Mouse (Mus musculus): ENCODE measurements around the gene Wdr86.

Wdr86 gene

GRCm38 (mm10) chr5:24756931-24757330 lies 26.4 kb upstream of the Wdr86 start:
- no peak for TF ChIP-seq POU5F1 (IDR thresholded peaks at IDR 0.05; ENCODE audit: borderline replicate concordance, low read length)
- no peak for TF ChIP-seq CTCF (conservative IDR thresholded peaks at IDR 0.05; ENCODE audit: low read length)
- TF ChIP-seq NANOG (IDR thresholded peaks at IDR 0.05; ENCODE audit: borderline replicate concordance, low read length), result no peak
- H3K9me3 ChIP-seq (ENCODE audit: low read length), result peaks cover 4% of the 10 kb centered on the region; the same call in 1 of the 2 replicates

GRCm38 (mm10) chr5:24752175-24752498 lies 21.6 kb upstream of the Wdr86 start:
- H3K4me1 ChIP-seq (replicated peaks; ENCODE audit: low read depth, low read length), result peaks cover 63% of the 10 kb centered on the region
- H3K4me3 ChIP-seq (replicated peaks; ENCODE audit: low read length), result peak overlapping the region; percentile 81
- H3K36me3 ChIP-seq (ENCODE audit: insufficient read depth, low read length), result no peaks in the 10 kb centered on the region
- H3K27me3 ChIP-seq (ENCODE audit: insufficient read depth, low read length), result peaks cover 4% of the 10 kb centered on the region
- no peaks in the 10 kb centered on the region for H3K9me3 ChIP-seq (ENCODE audit: low read length)
- TF ChIP-seq CTCF (conservative IDR thresholded peaks at IDR 0.05; ENCODE audit: low read length), result no peak
- TF ChIP-seq NANOG (IDR thresholded peaks at IDR 0.05; ENCODE audit: borderline replicate concordance, low read length), result no peak
- TF ChIP-seq POU5F1 (IDR thresholded peaks at IDR 0.05; ENCODE audit: borderline replicate concordance, low read length), result no peak

More at GRCm38 (mm10) chr5:24756931-24757330, 26.4 kb upstream of the Wdr86 start:
- H3K4me3 ChIP-seq (replicated peaks; ENCODE audit: low read length), result no peak overlapping the region
- H3K4me1 ChIP-seq (replicated peaks; ENCODE audit: low read depth, low read length), result peaks cover 39% of the 10 kb centered on the region
- H3K27me3 ChIP-seq (ENCODE audit: insufficient read depth, low read length), result peaks cover 17% of the 10 kb centered on the region
- no peaks in the 10 kb centered on the region for H3K36me3 ChIP-seq (ENCODE audit: insufficient read depth, low read length)

DNA sequence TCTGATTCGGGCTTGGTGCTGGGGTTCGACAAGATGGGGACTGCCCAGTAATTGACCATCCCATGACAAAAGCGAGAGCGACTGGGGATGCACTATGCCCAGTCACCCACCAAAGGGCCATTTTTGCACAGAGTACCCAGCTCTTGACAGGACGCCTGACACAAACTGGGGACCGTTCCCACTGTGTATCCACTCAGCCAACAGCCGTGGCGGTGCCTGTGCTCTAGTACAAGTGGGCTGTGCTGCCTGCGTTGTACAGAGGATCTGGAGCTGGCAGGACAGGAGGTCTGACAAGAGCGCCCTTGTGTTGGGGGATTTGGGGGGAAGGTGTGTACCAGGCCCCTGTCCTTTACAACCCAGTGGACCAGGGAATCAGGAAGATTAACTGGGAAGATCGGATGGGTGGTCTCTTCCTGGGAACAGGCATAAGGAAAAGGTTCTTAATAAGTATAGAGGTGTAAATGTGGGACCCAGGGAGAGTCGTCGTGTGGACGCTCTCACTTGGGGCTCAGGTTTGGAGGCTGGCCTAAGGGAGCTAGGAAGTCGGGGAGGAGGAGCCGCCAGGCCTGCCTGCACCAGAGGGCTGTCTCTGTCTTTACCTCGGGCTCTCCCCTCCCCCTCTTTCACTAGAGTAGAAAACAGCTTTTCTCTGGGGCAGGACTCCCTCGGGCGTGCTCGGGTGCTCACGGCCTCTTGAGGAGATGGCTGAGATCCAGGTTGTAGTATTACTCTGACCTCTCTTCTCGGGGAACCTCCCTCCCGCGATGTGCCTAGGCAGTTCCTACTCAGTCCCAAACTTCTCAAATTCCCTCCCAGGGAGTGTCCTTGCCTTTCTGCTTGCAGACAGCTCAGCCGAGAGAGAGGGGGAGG lies 21.0 kb upstream of the Wdr86 start:
- peaks cover 66% of the 10 kb centered on the region for H3K4me1 ChIP-seq (replicated peaks; ENCODE audit: low read depth, low read length)
- peak overlapping the region; percentile 81 for H3K4me3 ChIP-seq (replicated peaks; ENCODE audit: low read length)
- no peaks in the 10 kb centered on the region for H3K36me3 ChIP-seq (ENCODE audit: insufficient read depth, low read length)
- TF ChIP-seq CTCF (conservative IDR thresholded peaks at IDR 0.05; ENCODE audit: low read length) (no peak), POU5F1 (IDR thresholded peaks at IDR 0.05; ENCODE audit: borderline replicate concordance, low read length) (no peak), NANOG (IDR thresholded peaks at IDR 0.05; ENCODE audit: borderline replicate concordance, low read length) (no peak)
- H3K27me3 ChIP-seq (ENCODE audit: insufficient read depth, low read length), result no peaks in the 10 kb centered on the region
- no peaks in the 10 kb centered on the region for H3K9me3 ChIP-seq (ENCODE audit: low read length)

- peak overlapping the region; percentile 81 for H3K4me3 ChIP-seq (replicated peaks; ENCODE audit: low read length)
- no peaks in the 10 kb centered on the region for H3K36me3 ChIP-seq (ENCODE audit: insufficient read depth, low read length)
- H3K4me1 ChIP-seq (replicated peaks; ENCODE audit: low read depth, low read length), result peaks cover 66% of the 10 kb centered on the region
- TF ChIP-seq CTCF (conservative IDR thresholded peaks at IDR 0.05; ENCODE audit: low read length), result peak; percentile 11
- TF ChIP-seq NANOG (IDR thresholded peaks at IDR 0.05; ENCODE audit: borderline replicate concordance, low read length), result no peak
- no peak for TF ChIP-seq POU5F1 (IDR thresholded peaks at IDR 0.05; ENCODE audit: borderline replicate concordance, low read length)
- no peaks in the 10 kb centered on the region for H3K27me3 ChIP-seq (ENCODE audit: insufficient read depth, low read length)
- no peaks in the 10 kb centered on the region for H3K9me3 ChIP-seq (ENCODE audit: low read length)
Observed at GRCm38 (mm10) chr5:24750321-24751304, 20.1 kb upstream of the Wdr86 start.

DNA sequence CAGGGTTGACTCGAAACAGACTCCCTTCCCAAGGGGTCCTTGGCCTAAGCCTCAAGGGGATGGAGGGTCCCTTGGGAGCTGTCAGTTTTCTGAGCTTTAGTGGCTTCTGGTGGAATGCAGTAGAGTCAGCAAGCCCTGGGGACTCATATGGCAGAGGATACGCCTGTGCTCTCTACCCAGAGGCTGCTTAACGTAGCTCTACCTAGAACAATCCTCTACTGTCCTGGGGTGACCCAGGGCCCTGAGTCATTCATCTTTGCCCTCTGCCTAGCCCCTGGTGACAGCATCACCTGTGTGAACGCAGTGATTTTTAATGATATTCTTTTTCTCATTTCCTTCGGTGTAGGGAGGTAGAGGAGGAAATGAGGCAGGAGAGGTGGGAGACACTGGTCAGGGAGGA lies 19.2 kb upstream of the Wdr86 start:
- Histone ChIP-seq H3K27me3 (ENCODE audit: insufficient read depth, low read length) (no peaks in the 10 kb centered on the region), H3K36me3 (ENCODE audit: insufficient read depth, low read length) (no peaks in the 10 kb centered on the region), H3K4me3 (replicated peaks; ENCODE audit: low read length) (peak overlapping the region; percentile 75), H3K4me1 (replicated peaks; ENCODE audit: low read depth, low read length) (peaks cover 66% of the 10 kb centered on the region), H3K9me3 (ENCODE audit: low read length) (no peaks in the 10 kb centered on the region)
- TF ChIP-seq NANOG (IDR thresholded peaks at IDR 0.05; ENCODE audit: borderline replicate concordance, low read length) (no peak), POU5F1 (IDR thresholded peaks at IDR 0.05; ENCODE audit: borderline replicate concordance, low read length) (no peak), CTCF (conservative IDR thresholded peaks at IDR 0.05; ENCODE audit: low read length) (no peak)

DNA sequence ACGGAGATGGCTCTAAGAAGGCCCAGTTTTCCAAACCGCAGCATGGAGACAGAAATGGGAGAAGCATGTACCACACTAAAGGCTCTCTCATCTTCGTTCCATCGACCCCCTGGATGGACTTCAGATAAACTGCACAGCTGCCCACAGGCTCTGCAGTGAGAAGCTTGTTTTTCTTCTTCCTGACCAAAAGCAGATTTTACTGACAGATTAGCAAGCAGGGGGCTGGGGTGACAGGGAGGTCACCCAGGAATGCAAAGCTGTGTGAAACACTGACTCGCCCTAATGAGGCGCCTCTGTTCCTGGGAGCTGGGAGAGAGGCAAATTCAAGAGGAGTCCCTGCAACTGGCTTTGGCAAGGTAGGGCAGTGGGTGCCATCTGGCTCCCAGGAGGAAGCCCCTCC lies 17.0 kb upstream of the Wdr86 start:
- Histone ChIP-seq H3K4me1 (replicated peaks; ENCODE audit: low read depth, low read length) (peaks cover 49% of the 10 kb centered on the region), H3K4me3 (replicated peaks; ENCODE audit: low read length) (no peak overlapping the region), H3K27me3 (ENCODE audit: insufficient read depth, low read length) (peaks cover 2% of the 10 kb centered on the region; the same call in 1 of the 2 replicates), H3K36me3 (ENCODE audit: insufficient read depth, low read length) (no peaks in the 10 kb centered on the region), H3K9me3 (ENCODE audit: low read length) (no peaks in the 10 kb centered on the region)
- no peak for TF ChIP-seq POU5F1 (IDR thresholded peaks at IDR 0.05; ENCODE audit: borderline replicate concordance, low read length)
- TF ChIP-seq CTCF (conservative IDR thresholded peaks at IDR 0.05; ENCODE audit: low read length), result no peak
- TF ChIP-seq NANOG (IDR thresholded peaks at IDR 0.05; ENCODE audit: borderline replicate concordance, low read length), result no peak

DNA sequence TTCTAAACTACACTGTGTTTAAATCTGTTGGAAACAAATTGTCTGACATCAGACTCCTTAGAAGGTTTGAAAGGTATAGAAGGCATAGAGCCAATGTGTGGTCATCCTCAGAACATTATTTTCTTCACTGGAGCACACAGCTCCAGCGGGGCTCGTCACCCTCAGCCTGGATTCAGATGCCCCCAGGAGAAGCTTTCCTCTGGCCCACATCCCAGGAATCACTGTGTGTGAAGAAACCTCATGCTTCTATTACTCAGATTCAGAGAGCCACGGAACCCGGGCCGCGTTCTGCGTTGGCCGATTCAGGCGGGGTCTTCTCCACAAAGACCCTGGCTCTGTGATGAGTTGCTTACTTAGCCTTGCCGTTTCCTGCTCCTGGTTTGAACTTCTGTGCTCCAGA lies 13.4 kb upstream of the Wdr86 start:
- Histone ChIP-seq H3K27me3 (ENCODE audit: insufficient read depth, low read length) (peaks cover 4% of the 10 kb centered on the region; the same call in 1 of the 2 replicates), H3K4me3 (replicated peaks; ENCODE audit: low read length) (no peak overlapping the region), H3K4me1 (replicated peaks; ENCODE audit: low read depth, low read length) (peaks cover 24% of the 10 kb centered on the region), H3K9me3 (ENCODE audit: low read length) (no peaks in the 10 kb centered on the region), H3K36me3 (ENCODE audit: insufficient read depth, low read length) (no peaks in the 10 kb centered on the region)
- TF ChIP-seq NANOG (IDR thresholded peaks at IDR 0.05; ENCODE audit: borderline replicate concordance, low read length), result no peak
- no peak for TF ChIP-seq POU5F1 (IDR thresholded peaks at IDR 0.05; ENCODE audit: borderline replicate concordance, low read length)
- TF ChIP-seq CTCF (conservative IDR thresholded peaks at IDR 0.05; ENCODE audit: low read length), result no peak
